Mouse (Mus musculus) testis, postnatal 10 days (tissue): ENCODE measurements around the gene Terf2ip.

ENCODE experiments used
- DNase-seq: peaks from one replicate; pipeline ENCODE4 v3.0.0; 2021; ENCODE audit warnings: low spot score

The Terf2ip gene

GRCm38 (mm10) chr8:112009558-112009957 lies 1.6 kb upstream of the Terf2ip start:
- DNase-seq, result no peak

GRCm38 (mm10) chr8:112011816-112012242 lies 631 bp downstream of the Terf2ip start:
- peak; percentile 69 for DNase-seq

- DNase-seq, result no peak
These were observed 3.7 kb downstream of the Terf2ip start, which contains the start of gene Gm6793 for GRCm38 (mm10) chr8:112014936-112015335. TSS of gene Gm6793 (minus strand) at chr8:112015036.

DNA sequence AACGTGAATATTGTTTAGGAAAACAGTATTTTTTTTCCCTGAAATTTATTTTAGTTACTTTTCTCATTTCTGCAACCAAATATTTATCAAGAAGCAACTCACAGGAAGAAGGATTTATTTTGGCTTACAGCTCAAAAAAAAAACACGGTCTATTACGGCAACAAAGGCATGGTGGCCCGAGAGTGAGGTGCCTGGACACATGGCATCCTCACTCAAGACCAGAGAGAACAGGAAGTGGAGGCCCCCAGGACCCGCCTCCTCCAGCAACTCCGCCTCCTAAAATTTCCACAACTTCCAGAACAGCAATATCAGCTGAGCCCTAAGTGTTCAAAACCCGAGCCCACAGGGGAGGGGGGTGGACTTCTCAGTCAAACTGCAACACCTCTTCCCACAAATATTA lies 18.3 kb downstream of the Terf2ip start:
- no peak for DNase-seq

GRCm38 (mm10) chr8:112030663-112031062 lies 19.5 kb downstream of the Terf2ip start:
- DNase-seq, result no peak

- no peak for DNase-seq
These were observed 21.9 kb downstream of the Terf2ip start for GRCm38 (mm10) chr8:112033071-112033470.

DNA sequence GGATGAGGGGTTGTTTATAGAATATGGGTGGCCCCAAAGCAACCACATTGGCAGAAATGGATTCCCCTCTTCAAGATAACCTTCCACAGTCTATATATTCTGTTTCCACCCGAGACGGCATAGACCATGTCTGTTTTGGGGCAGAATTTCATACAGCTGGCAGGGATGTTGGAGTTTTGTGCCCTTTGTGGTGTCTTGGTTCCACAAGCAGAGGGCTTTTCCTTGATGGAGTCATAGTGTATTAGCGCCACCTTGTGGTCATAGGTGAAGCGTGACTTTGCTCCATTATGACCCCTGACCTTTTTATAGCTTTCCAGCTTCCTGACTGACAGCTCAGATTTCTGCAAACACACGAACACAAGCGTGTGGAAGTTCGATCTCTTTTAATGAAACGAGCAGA lies 23.4 kb downstream of the Terf2ip start:
- no peak for DNase-seq

GRCm38 (mm10) chr8:112037521-112037920 lies 26.3 kb downstream of the Terf2ip start:
- no peak for DNase-seq

DNA sequence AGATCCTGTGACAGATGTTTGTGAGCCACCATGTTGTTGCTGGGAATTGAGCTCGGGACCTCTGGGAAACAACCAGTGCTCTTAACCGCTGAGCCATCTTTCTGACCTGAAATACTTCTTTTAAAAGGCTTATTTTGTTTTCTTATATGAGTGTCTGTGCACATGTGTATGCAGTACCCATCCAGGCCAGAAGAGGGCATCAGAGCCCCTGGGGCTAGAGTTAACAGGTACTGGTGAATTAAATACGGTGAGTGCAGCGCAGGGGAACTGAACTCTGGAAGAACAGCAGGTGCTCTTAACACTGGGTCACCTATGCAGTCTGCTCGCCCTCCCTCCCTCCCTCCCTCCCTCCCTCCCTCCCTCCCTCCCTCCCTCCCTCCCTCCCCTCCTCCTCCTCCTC lies 34.0 kb downstream of the Terf2ip start:
- DNase-seq, result peak; percentile 45

GRCm38 (mm10) chr8:112045896-112046295 lies 34.7 kb downstream of the Terf2ip start:
- DNase-seq, result peak; percentile 87

DNA sequence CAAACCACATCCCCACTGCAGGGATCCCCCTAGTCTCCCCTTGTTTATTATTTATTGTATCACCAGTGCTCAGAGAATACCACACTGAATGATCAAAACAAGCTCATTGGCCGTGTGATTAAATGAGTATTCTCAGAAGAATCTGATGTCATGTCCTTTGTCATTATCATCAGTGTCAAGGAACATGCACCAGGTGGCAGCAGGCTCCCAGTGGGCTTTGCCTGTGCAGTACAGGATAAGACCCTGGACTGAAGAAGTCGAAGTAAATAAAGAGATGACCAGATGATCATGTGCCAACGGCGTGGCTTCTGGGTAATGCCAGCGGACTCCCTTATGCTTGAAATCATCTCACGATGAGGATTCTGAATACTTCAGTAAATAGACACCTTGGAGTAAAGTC lies 37.1 kb downstream of the Terf2ip start:
- DNase-seq, result no peak

DNA sequence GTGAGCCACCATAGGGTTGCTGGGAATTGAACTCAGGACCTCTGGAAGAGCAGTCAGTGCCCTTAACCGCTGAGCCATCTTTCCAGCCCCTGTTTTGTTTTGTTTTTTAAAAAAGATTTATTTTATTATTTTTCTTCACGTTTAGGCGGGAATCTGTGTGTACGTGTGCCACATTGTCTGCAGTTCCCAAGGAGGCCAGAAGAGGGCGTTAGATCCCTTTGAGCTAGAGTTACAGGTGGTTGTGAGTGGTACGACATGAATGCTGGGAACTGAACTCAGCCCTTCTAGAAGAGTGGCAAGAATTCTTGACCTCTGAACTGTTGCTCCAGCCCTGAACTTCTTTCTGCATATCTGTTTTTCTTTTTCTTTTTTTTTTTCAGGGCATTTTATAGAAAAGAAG lies 38.8 kb downstream of the Terf2ip start:
- peak; percentile 45 for DNase-seq

GRCm38 (mm10) chr8:112051537-112051936 lies 40.3 kb downstream of the Terf2ip start:
- DNase-seq, result no peak

DNA sequence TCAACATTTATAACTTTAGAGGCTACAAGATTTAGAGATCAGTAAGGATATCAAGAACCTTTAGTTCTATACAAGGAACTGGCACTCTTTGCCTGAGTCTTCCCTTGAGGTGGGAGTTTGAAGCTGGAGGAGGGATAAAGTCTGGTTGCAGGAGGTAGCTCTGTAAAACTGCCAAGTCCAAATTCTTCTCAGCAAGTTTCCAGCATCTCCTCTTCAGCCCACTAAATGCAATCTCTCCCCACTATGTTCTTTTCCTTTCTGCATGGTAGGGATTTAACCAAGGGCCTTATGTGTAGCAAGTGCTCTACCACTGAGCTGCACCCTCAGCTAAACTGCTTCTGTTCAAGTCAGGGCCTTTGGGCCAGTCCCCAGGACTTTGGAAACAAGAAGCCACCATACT lies 43.3 kb downstream of the Terf2ip start:
- DNase-seq, result no peak

- DNase-seq, result no peak
These were observed 50.2 kb downstream of the Terf2ip start for GRCm38 (mm10) chr8:112061372-112061771.
